Mouse (Mus musculus) liver, embryonic 16.5 days (tissue): ENCODE data around the gene Slc10a7. TPM values are rescaled to one million over a fixed set of nuclear protein-coding genes. Genes with fewer than 3 reads are reported as not detected.

Source experiments
- ATAC-seq: fragments of 200-750 bp; cut with Nextera tagmentation; 2 replicates; pipeline ENCODE4 v1.8.0; 2017; ENCODE audit warnings: low read depth, mild to moderate bottlenecking, moderate number of reproducible peaks, moderate library complexity
- H3K27ac ChIP-seq: fragments of 300-500 bp; sonication (generic); 2 replicates; pipeline ENCODE4 v1.5.1; 2014; ENCODE audit warnings: mild to moderate bottlenecking, low read length
- H3K27me3 ChIP-seq: fragments of 300-500 bp; sonication (generic); 2 replicates; pipeline ENCODE4 v1.6.1; 2014; ENCODE audit warnings: low read depth, low read length, mixed read lengths; ENCODE audit not compliant: control insufficient read depth, insufficient read depth
- H3K36me3 ChIP-seq: fragments of 300-500 bp; sonication (generic); 2 replicates; pipeline ENCODE4 v1.6.1; 2014; ENCODE audit warnings: mild to moderate bottlenecking; ENCODE audit not compliant: control insufficient read depth, insufficient read depth
- H3K4me1 ChIP-seq: fragments of 300-500 bp; sonication (generic); 2 replicates; pipeline ENCODE4 v1.6.1; 2014; ENCODE audit warnings: low read depth, low read length, mixed read lengths; ENCODE audit not compliant: control insufficient read depth
- H3K4me2 ChIP-seq: fragments of 300-500 bp; sonication (generic); 2 replicates; pipeline ENCODE4 v1.6.1; 2014; ENCODE audit warnings: low read depth, low read length, mixed read lengths
- H3K4me3 ChIP-seq: fragments of 300-500 bp; sonication (generic); 2 replicates; pipeline ENCODE4 v1.5.1; 2014; ENCODE audit warnings: low read depth, mild to moderate bottlenecking, low read length
- H3K9ac ChIP-seq: fragments of 300-500 bp; sonication (generic); 2 replicates; pipeline ENCODE4 v1.6.1; 2014; ENCODE audit warnings: low read depth, low read length
- H3K9me3 ChIP-seq: fragments of 300-500 bp; sonication (generic); replicated peaks from 2 replicates; pipeline ENCODE4 v1.6.1; 2016; ENCODE audit warnings: low read length; ENCODE audit not compliant: control insufficient read depth
- WGBS: fragments of 180-500 bp; shearing (Covaris S2); extraction: QIAGEN DNeasy Blood & Tissue Kit; methylation state at CpG from one replicate; pipeline ENCODE4 v1.1.7; 2014; ENCODE audit not compliant: insufficient replicate concordance; 5-methylcytosine and 5-hydroxymethylcytosine counted together
- polyA plus RNA-seq: library from polyadenylated mRNA; unstranded; fragments of >200 nt; fragmentation: Nextera tagmentation; extraction: Ambion mirVana; gene quantifications from 2 replicates; pipeline ENCODE4 v1.2.1, GENCODE M21; 2015

Slc10a7 gene
- polyA plus RNA-seq, 1 experiment from 2014 or later = 6.2 TPM

- Histone ChIP-seq H3K4me1 (no peaks in the 10 kb centered on the region), H3K27me3 (no peaks in the 10 kb centered on the region), H3K4me2 (no peak overlapping the region), H3K36me3 (no peaks in the 10 kb centered on the region), H3K9me3 (no peaks in the 10 kb centered on the region; the same call in 1 of the 2 replicates), H3K27ac (no peak overlapping the region), H3K9ac (no peak overlapping the region), H3K4me3 (no peak overlapping the region)
- ATAC-seq = no peak
- 73% methylated on average over 9 of the region's 9 CpGs for WGBS
Observed at GRCm38 (mm10) chr8:78641919-78642318, 132.8 kb downstream of the Slc10a7 start.

GRCm38 (mm10) chr8:78642376-78642775, 133.2 kb downstream of the Slc10a7 start:
- 65% methylated on average over 5 of the region's 5 CpGs for WGBS
- Histone ChIP-seq H3K9ac (no peak overlapping the region), H3K4me1 (no peaks in the 10 kb centered on the region), H3K9me3 (no peaks in the 10 kb centered on the region; the same call in 1 of the 2 replicates), H3K36me3 (no peaks in the 10 kb centered on the region), H3K4me2 (no peak overlapping the region), H3K27ac (no peak overlapping the region), H3K27me3 (no peaks in the 10 kb centered on the region), H3K4me3 (no peak overlapping the region)
- ATAC-seq = no peak

DNA sequence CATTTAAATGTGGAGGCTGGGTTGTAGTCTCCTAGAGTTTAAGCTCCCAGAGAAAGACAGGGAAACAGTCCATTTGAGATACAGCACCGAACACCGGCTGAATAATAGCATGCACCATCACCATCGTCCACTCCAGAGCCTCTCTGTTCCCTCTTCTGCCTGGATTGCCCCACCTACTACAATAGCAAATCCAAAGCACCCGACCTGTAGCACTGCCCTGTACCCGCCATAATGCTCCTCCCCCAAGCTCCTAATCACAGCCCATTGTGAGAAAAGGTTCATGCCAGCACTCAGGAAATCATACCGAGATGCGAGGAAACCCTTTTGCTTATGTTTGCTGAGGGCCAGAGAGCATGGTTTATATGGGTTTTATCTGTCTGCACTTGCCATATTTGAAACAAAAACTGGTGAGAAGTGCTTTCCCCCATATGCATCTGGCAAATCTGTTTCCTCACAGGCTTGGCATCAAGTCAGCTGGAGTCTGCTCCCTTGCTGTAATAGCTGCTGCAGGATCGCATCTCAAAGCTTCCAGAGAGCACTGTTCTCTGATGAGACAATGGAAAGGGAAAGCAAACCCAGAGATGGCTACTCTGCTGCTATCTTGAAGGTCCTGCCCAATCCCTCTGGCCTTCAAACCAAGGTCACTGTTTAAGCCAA, 138.0 kb downstream of the Slc10a7 start:
- no peak for ATAC-seq
- Histone ChIP-seq H3K4me3 (no peak overlapping the region), H3K27ac (no peak overlapping the region), H3K36me3 (no peaks in the 10 kb centered on the region), H3K4me2 (no peak overlapping the region), H3K9me3 (no peaks in the 10 kb centered on the region), H3K9ac (no peak overlapping the region), H3K4me1 (no peaks in the 10 kb centered on the region), H3K27me3 (no peaks in the 10 kb centered on the region)
- WGBS = 59% methylated on average over 8 of the region's 8 CpGs

DNA sequence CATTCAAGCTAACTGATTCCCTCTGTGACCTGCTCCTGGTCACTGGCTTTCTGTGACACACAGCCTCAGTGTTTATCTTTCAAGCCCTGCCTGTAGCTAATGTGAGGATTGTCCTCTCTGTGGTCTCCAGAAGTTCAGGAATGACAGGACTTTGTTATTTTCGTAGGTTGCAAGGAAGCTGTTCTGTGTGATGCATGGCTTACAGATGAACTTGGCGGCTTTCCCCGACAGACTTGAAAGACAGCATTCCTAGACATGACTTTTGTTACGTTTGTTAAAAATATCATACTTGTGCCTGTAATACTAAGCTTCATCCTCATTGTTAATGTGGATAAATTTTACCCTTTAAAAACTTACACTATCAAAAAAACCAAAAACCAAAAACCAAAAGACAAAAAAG, 138.7 kb downstream of the Slc10a7 start:
- no peak for ATAC-seq
- Histone ChIP-seq H3K9me3 (no peaks in the 10 kb centered on the region), H3K4me3 (no peak overlapping the region), H3K36me3 (no peaks in the 10 kb centered on the region), H3K9ac (no peak overlapping the region), H3K4me1 (no peaks in the 10 kb centered on the region), H3K27ac (no peak overlapping the region), H3K4me2 (no peak overlapping the region), H3K27me3 (no peaks in the 10 kb centered on the region)
- 74% methylated on average over 4 of the region's 4 CpGs for WGBS

DNA sequence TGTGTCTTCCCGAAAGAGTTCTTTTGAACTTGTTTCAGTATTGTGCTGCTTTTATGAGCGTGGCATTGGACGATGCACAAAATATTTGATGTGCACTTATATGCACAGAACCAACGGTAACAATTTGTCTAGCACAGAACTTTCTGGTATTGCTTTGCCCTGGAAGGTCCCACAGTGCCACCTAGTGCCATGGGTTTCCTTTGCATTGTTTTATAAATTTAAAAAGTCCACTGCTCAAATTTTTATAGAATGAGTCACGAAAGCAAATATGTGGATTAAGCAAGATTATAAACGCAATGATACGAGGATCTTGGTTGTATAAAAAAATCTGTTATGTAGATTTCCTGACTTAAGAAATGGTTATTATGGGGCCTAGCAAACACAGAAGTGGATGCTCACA, 139.8 kb downstream of the Slc10a7 start:
- ATAC-seq = no peak
- 49% methylated on average over 7 of the region's 7 CpGs for WGBS

GRCm38 (mm10) chr8:78651670-78652069, 142.5 kb downstream of the Slc10a7 start:
- H3K36me3 ChIP-seq = no peaks in the 10 kb centered on the region
- H3K9me3 ChIP-seq = no peaks in the 10 kb centered on the region
- H3K27ac ChIP-seq = no peak overlapping the region
- H3K27me3 ChIP-seq = no peaks in the 10 kb centered on the region
- no peak overlapping the region for H3K4me2 ChIP-seq
- 76% methylated on average over 3 of the region's 3 CpGs for WGBS
- no peak overlapping the region for H3K4me3 ChIP-seq
- no peaks in the 10 kb centered on the region for H3K4me1 ChIP-seq
- no peak for ATAC-seq
- H3K9ac ChIP-seq = no peak overlapping the region

More for the DNA sequence above, 139.8 kb downstream of the Slc10a7 start:
- Histone ChIP-seq H3K4me1 (no peaks in the 10 kb centered on the region), H3K9me3 (no peaks in the 10 kb centered on the region), H3K27ac (no peak overlapping the region), H3K36me3 (no peaks in the 10 kb centered on the region), H3K9ac (no peak overlapping the region), H3K4me3 (no peak overlapping the region), H3K4me2 (no peak overlapping the region), H3K27me3 (no peaks in the 10 kb centered on the region)

DNA sequence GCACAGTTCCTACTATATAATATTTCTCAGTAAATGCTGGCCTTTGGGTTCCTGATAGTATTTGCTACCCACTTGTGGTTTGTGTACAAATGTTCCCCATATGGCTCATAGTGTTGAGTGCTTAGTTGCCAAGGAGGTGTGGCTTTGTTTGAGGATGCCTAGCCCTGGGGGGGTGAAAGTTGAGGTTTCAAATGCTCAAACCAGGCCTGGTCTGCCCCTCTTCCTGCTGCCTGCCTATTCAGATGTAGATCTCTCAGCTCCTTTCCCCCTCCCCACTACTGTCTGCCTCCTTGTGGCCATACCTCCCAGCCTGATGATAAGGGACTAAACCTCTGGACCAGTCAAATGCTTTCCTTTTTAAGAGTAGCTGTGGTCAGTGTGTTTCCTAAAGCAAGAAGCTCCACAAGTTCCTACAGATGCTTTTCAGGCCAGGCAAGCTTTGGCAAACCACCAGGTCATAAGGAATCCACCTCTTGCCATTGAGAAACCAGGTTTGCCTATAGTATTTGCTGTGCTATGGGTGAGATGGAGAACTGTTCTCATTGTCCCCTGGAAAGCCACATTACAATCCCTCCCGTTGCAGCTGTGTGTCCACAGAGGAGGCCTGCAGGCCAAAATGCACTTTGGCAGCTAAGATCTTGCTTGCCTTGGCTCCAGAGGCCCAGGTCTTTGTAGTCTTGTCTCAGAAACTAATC, 146.4 kb downstream of the Slc10a7 start:
- WGBS = 28% methylated on average over 1 of the region's 1 CpGs
- H3K9ac ChIP-seq = no peak overlapping the region
- no peak overlapping the region for H3K27ac ChIP-seq
- H3K4me3 ChIP-seq = no peak overlapping the region
- no peaks in the 10 kb centered on the region for H3K9me3 ChIP-seq
- H3K27me3 ChIP-seq = no peaks in the 10 kb centered on the region
- no peak for ATAC-seq
- no peaks in the 10 kb centered on the region for H3K4me1 ChIP-seq
- no peaks in the 10 kb centered on the region for H3K36me3 ChIP-seq
- H3K4me2 ChIP-seq = no peak overlapping the region

DNA sequence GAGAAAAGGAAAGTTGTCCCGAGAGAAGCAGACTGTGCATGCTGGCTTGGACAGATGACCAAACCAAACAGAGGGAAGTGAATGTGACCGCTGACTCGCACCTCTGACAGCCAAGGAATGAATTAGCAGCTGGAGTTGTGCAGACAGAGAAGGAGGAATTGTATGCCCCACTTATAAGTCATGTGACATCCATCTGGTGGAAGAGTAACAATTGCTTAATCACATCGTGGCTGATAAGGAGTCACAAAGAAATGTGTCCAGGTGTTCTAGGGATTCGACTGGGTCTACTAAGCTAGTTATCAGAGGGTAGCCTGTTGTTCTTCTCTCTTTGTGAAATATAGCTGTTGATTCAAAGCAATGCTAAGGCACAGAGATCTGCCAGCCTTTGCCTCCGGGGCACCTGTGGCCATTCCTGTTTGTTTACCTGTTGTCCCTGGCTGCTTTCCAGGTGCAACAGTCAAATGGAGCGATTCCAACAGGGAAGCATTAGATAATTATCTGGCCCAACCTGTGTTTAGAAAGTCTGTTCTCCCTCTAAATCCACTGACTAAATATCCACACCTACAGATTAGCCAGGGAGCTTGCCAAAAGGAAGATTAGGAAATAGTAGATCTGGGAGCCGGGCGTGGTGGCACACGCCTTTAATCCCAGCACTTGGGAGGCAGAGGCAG, 147.7 kb downstream of the Slc10a7 start:
- Histone ChIP-seq H3K27ac (no peak overlapping the region), H3K9me3 (no peaks in the 10 kb centered on the region), H3K9ac (no peak overlapping the region), H3K4me2 (no peak overlapping the region), H3K36me3 (no peaks in the 10 kb centered on the region), H3K4me3 (no peak overlapping the region), H3K27me3 (no peaks in the 10 kb centered on the region), H3K4me1 (no peaks in the 10 kb centered on the region)
- no peak for ATAC-seq
- WGBS = 73% methylated on average over 10 of the region's 10 CpGs

- no peak for ATAC-seq
- 81% methylated on average over 5 of the region's 5 CpGs for WGBS
- no peaks in the 10 kb centered on the region for H3K36me3 ChIP-seq
Observed at GRCm38 (mm10) chr8:78658172-78658571, 149.0 kb downstream of the Slc10a7 start.

More at GRCm38 (mm10) chr8:78658172-78658571, 149.0 kb downstream of the Slc10a7 start:
- Histone ChIP-seq H3K9ac (no peak overlapping the region), H3K4me2 (no peak overlapping the region), H3K4me1 (no peaks in the 10 kb centered on the region), H3K9me3 (no peaks in the 10 kb centered on the region), H3K27me3 (no peaks in the 10 kb centered on the region), H3K4me3 (no peak overlapping the region), H3K27ac (no peak overlapping the region)
